Mouse (Mus musculus) heart, adult 9 months (tissue): Measurements from ENCODE around the gene Glrb.

ENCODE experiments used
- DNase-seq, 2 experiments: peaks; one replicate each; pipeline ENCODE4 v3.0.0; 2022; ENCODE audit warnings: low spot score in 2 of 2

Gene Glrb

GRCm38 (mm10) chr3:80823975-80824374 is 89.5 kb downstream of the Glrb start:
- DNase-seq = no peak

- DNase-seq = no peak
Observed at GRCm38 (mm10) chr3:80818619-80819018, 94.8 kb downstream of the Glrb start.

- DNase-seq = no peak
Observed at GRCm38 (mm10) chr3:80813734-80814133, 99.7 kb downstream of the Glrb start.

GRCm38 (mm10) chr3:80812237-80812636 is 101.2 kb downstream of the Glrb start:
- no peak for DNase-seq

- DNase-seq = no peak
Observed at GRCm38 (mm10) chr3:80805327-80805726, 108.1 kb downstream of the Glrb start.

- no peak for DNase-seq
Observed at GRCm38 (mm10) chr3:80803811-80804210, 109.6 kb downstream of the Glrb start.

- DNase-seq = no peak
Observed at GRCm38 (mm10) chr3:80803211-80803610, 110.2 kb downstream of the Glrb start.

- peak in 1 of 2 experiments; percentile 2 for DNase-seq
Observed at GRCm38 (mm10) chr3:80802596-80803081, 110.8 kb downstream of the Glrb start, which contains the start of gene Gria2. TSS of gene Gria2 (minus strand) at chr3:80802835.

- DNase-seq = no peak
Observed at GRCm38 (mm10) chr3:80801827-80802310, 111.6 kb downstream of the Glrb start.

GRCm38 (mm10) chr3:80800995-80801826 is 112.2 kb downstream of the Glrb start:
- no peak for DNase-seq

GRCm38 (mm10) chr3:80800299-80800994 is 113.0 kb downstream of the Glrb start:
- no peak for DNase-seq

GRCm38 (mm10) chr3:80797935-80798334 is 115.5 kb downstream of the Glrb start:
- no peak for DNase-seq

GRCm38 (mm10) chr3:80796764-80797163 is 116.7 kb downstream of the Glrb start:
- DNase-seq = no peak

GRCm38 (mm10) chr3:80795284-80795683 is 118.2 kb downstream of the Glrb start:
- no peak for DNase-seq
